Mouse (Mus musculus): ENCODE data around the gene Cep135.

GRCm38 (mm10) chr5:76691706-76692424 lies 103.4 kb downstream of the Cep135 start:
- TF ChIP-seq CTCF (IDR thresholded peaks at IDR 0.05; ENCODE audit: low read depth, low read length) (no peak), POLR2A (IDR thresholded peaks at IDR 0.05; ENCODE audit: borderline replicate concordance, low read depth, low read length) (no peak)

Measured in bone marrow macrophage, adult 2 months (primary cell).